Mouse (Mus musculus): ENCODE results near the gene Tlr2. TPM values are rescaled to one million over a fixed set of nuclear protein-coding genes. Genes with fewer than 3 reads are reported as not detected.

Tlr2 gene
- total and polyA plus RNA-seq, 3 experiments = not detected

DNA sequence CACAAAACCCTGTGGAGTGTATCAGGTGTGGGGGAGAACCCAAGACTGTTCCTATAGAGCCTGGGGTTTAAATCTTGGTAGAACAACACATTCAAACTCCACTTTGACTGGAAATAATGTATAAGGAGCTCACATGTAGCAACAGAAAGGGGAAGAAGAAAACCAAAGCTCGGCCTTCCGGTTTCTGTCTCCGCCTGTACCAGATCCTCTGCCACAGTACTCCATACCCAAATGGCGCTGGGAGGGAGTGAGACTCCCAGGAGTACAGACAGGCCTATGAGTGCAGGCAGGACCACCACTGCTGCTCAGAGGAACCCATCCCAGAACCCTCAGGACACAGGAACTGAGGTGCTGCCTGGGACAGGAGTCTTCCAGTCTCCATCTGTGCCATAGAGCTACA, 17.8 kb downstream of the Tlr2 start:
- no peak overlapping the region for H3K9ac ChIP-seq (ENCODE audit: control insufficient read depth, low read depth, low read length, poor library complexity, severe bottlenecking)
- H3K27me3 ChIP-seq (ENCODE audit: control insufficient read depth in 1 of 2, insufficient read depth in 2 of 2, low read length in 2 of 2) = no peaks in the 10 kb centered on the region
- no peak overlapping the region for H3K27ac ChIP-seq (ENCODE audit: control insufficient read depth, low read depth, low read length)
- TF ChIP-seq NRF1 (IDR thresholded peaks at IDR 0.05; ENCODE audit: insufficient read depth, low read depth, low read length, poor library complexity, severe bottlenecking) (no peak), CTCF (IDR thresholded peaks at IDR 0.05 in 2 of 3, conservative IDR thresholded peaks at IDR 0.05 in 1 of 3; ENCODE audit: control insufficient read depth in 1 of 3, insufficient read depth in 1 of 3, low read depth in 2 of 3, low read length in 3 of 3, poor library complexity in 1 of 3, severe bottlenecking in 1 of 3) (no peak), POLR2AphosphoS2 (IDR thresholded peaks at IDR 0.05; ENCODE audit: low read length) (no peak), TBP (IDR thresholded peaks at IDR 0.05; ENCODE audit: low read depth, low read length) (no peak), JUND (IDR thresholded peaks at IDR 0.05; ENCODE audit: low read depth, low read length) (no peak), CHD2 (IDR thresholded peaks at IDR 0.05; ENCODE audit: low read length) (no peak), BHLHE40 (IDR thresholded peaks at IDR 0.05; ENCODE audit: borderline replicate concordance, low read depth, low read length) (no peak), KAT2A (conservative IDR thresholded peaks at IDR 0.05; ENCODE audit: low read depth, low read length) (no peak), UBTF (IDR thresholded peaks at IDR 0.05; ENCODE audit: borderline replicate concordance, insufficient read depth, low read depth, low read length) (no peak), NELFE (IDR thresholded peaks at IDR 0.05; ENCODE audit: low read depth, low read length) (no peak), GABPA (IDR thresholded peaks at IDR 0.05; ENCODE audit: low read depth, low read length) (no peak), TCF12 (IDR thresholded peaks at IDR 0.05; ENCODE audit: low read depth, low read length) (no peak), MYB (IDR thresholded peaks at IDR 0.05; ENCODE audit: low read depth, low read length) (no peak), MEF2A (IDR thresholded peaks at IDR 0.05; ENCODE audit: extremely low read depth, insufficient replicate concordance, low read depth, low read length, poor library complexity, severe bottlenecking) (no peak)
- no peak for DNase-seq (ENCODE audit: low read depth, low spot score)
- H3K4me1 ChIP-seq (ENCODE audit: control insufficient read depth in 1 of 2, insufficient read depth in 2 of 2, low read length in 2 of 2) = no peaks in the 10 kb centered on the region
- H3K79me2 ChIP-seq (ENCODE audit: control insufficient read depth, insufficient read depth, low read length, poor library complexity) = no peaks in the 10 kb centered on the region
- H3K36me3 ChIP-seq (ENCODE audit: control insufficient read depth in 1 of 2, insufficient read depth in 2 of 2, low read length in 2 of 2) = no peaks in the 10 kb centered on the region
- H3K4me3 ChIP-seq (ENCODE audit: control insufficient read depth in 1 of 2, insufficient read depth in 1 of 2, low read depth in 2 of 2, low read length in 2 of 2) = no peak overlapping the region
- H3K9me3 ChIP-seq (replicated peaks; ENCODE audit: insufficient read depth, low read length) = no peaks in the 10 kb centered on the region

DNA sequence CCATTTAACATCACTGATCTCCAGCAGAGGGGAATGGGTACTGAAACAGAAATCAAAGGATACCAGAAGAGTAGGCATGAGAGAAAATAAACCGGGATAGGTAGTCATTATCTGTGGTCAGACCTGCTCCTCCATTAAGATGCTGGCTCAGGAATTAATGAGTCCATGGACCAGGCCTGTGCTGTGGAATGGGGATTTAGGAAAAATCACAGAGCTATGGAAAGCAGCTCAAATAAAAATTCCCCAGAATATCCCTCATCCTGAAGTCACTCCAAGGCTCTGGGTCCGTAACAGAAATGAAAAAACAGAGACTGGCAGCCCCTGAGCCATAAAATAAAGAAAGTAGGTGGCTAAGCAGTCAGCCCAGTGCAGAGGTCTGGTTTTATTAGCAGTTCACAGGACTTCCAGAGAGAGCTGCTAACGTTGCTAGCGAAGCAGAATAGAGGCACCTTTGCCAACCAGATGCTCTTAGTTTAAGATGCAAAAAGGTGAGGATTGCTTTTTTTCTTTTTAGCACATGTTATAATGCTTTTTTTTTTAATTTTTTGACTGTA, 25.1 kb downstream of the Tlr2 start:
- Histone ChIP-seq H3K9ac (ENCODE audit: control insufficient read depth, low read depth, low read length, poor library complexity, severe bottlenecking) (no peak overlapping the region), H3K4me3 (ENCODE audit: control insufficient read depth in 1 of 2, insufficient read depth in 1 of 2, low read depth in 2 of 2, low read length in 2 of 2) (no peak overlapping the region), H3K4me1 (ENCODE audit: control insufficient read depth in 1 of 2, insufficient read depth in 2 of 2, low read length in 2 of 2) (no peaks in the 10 kb centered on the region), H3K27me3 (ENCODE audit: control insufficient read depth in 1 of 2, insufficient read depth in 2 of 2, low read length in 2 of 2) (no peaks in the 10 kb centered on the region), H3K27ac (ENCODE audit: control insufficient read depth, low read depth, low read length) (no peak overlapping the region), H3K9me3 (replicated peaks; ENCODE audit: insufficient read depth, low read length) (no peaks in the 10 kb centered on the region), H3K36me3 (ENCODE audit: control insufficient read depth in 1 of 2, insufficient read depth in 2 of 2, low read length in 2 of 2) (no peaks in the 10 kb centered on the region), H3K79me2 (ENCODE audit: control insufficient read depth, insufficient read depth, low read length, poor library complexity) (no peaks in the 10 kb centered on the region)
- TF ChIP-seq RAD21 (IDR thresholded peaks at IDR 0.05; ENCODE audit: low read depth, low read length) (no peak), BHLHE40 (IDR thresholded peaks at IDR 0.05; ENCODE audit: borderline replicate concordance, low read depth, low read length) (no peak), MAFK (IDR thresholded peaks at IDR 0.05; ENCODE audit: borderline replicate concordance, low read depth, low read length) (no peak), USF2 (IDR thresholded peaks at IDR 0.05; ENCODE audit: borderline replicate concordance in 1 of 2, insufficient read depth in 1 of 2, low read depth in 1 of 2, low read length in 2 of 2) (no peak), MAZ (IDR thresholded peaks at IDR 0.05; ENCODE audit: low read depth, low read length) (no peak), GABPA (IDR thresholded peaks at IDR 0.05; ENCODE audit: low read depth, low read length) (no peak), ZMIZ1 (IDR thresholded peaks at IDR 0.05; ENCODE audit: low read depth, low read length) (no peak), JUND (IDR thresholded peaks at IDR 0.05; ENCODE audit: low read depth, low read length) (no peak), MYB (IDR thresholded peaks at IDR 0.05; ENCODE audit: low read depth, low read length) (no peak), ZNF384 (IDR thresholded peaks at IDR 0.05; ENCODE audit: low read depth, low read length) (no peak), MEF2A (IDR thresholded peaks at IDR 0.05; ENCODE audit: extremely low read depth, insufficient replicate concordance, low read depth, low read length, poor library complexity, severe bottlenecking) (no peak), TBP (IDR thresholded peaks at IDR 0.05; ENCODE audit: low read depth, low read length) (no peak), CHD2 (IDR thresholded peaks at IDR 0.05; ENCODE audit: low read length) (no peak), TAL1 (IDR thresholded peaks at IDR 0.05; ENCODE audit: low read length) (no peak), UBTF (IDR thresholded peaks at IDR 0.05; ENCODE audit: borderline replicate concordance, insufficient read depth, low read depth, low read length) (no peak), ZC3H11A (IDR thresholded peaks at IDR 0.05; ENCODE audit: low read depth, low read length) (no peak), CTCF (IDR thresholded peaks at IDR 0.05 in 2 of 3, conservative IDR thresholded peaks at IDR 0.05 in 1 of 3; ENCODE audit: control insufficient read depth in 1 of 3, insufficient read depth in 1 of 3, low read depth in 2 of 3, low read length in 3 of 3, poor library complexity in 1 of 3, severe bottlenecking in 1 of 3) (no peak), MXI1 (IDR thresholded peaks at IDR 0.05; ENCODE audit: low read depth, low read length) (no peak)
- no peak for DNase-seq (ENCODE audit: low read depth, low spot score)

Measured in MEL (cell line).